Mouse (Mus musculus) layer of hippocampus, adult 18-20 months (tissue): ENCODE measurements around the gene Rtn4. TPM values are rescaled to one million over a fixed set of nuclear protein-coding genes. Genes with fewer than 3 reads are reported as not detected.

Experiments used
- total RNA-seq, 2 experiments: library from RNA; stranded (reverse); gene quantifications; 2 replicates each; pipeline ENCODE4 v1.2.3; 2021

Rtn4 gene
- total RNA-seq, 2 experiments from 2014 or later, result 468 to 492 TPM

Other genes with a start within 250 kb of the Rtn4 start
- gene Prorsd1, start 177.9 kb upstream of the Rtn4 start, total RNA-seq, result 1 to 10 TPM; 4.5 to 4.8 TPM
- 10 to 100 TPM; 29.6 to 32.0 TPM for gene Mtif2, start 166.5 kb upstream of the Rtn4 start, total RNA-seq
- gene Clhc1, start 145.0 kb upstream of the Rtn4 start, total RNA-seq, result under 1 TPM; 0.15 to 0.37 TPM
- 100 to 1,000 TPM; 473 to 488 TPM for gene Rps27a, start 144.8 kb upstream of the Rtn4 start, total RNA-seq
- 1 to 10 TPM; 2.2 to 2.7 TPM for gene 4931440F15Rik, start 132.7 kb downstream of the Rtn4 start, total RNA-seq